Mouse (Mus musculus) spleen, postnatal 4 days (tissue): ENCODE measurements around the gene Acvrl1.

Experiments
- DNase-seq, 2 experiments: peaks; one replicate each; pipeline ENCODE4 v3.0.0; 2022; ENCODE audit warnings: low spot score in 2 of 2

The Acvrl1 gene

DNA sequence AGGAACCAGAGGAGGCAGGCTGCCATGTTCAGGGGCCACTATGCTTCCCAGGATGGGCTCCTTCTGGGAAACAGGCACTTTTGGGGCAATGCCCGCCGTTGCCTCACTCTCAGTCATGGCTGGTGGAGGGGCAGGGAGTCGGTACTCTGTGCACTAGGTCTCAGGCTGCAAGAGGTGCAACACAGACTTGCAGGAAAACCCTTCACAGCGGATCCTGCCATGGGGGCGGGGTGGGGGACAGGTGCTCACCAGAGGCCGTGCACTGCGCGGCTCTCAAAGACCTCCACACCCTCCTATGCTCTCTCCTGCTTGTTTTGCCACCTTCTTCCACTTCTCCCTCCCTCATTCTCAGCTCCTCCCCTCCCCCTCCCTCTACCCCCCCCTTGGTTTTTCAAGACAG lies 14.3 kb downstream of the Acvrl1 start:
- DNase-seq, result no peak

DNA sequence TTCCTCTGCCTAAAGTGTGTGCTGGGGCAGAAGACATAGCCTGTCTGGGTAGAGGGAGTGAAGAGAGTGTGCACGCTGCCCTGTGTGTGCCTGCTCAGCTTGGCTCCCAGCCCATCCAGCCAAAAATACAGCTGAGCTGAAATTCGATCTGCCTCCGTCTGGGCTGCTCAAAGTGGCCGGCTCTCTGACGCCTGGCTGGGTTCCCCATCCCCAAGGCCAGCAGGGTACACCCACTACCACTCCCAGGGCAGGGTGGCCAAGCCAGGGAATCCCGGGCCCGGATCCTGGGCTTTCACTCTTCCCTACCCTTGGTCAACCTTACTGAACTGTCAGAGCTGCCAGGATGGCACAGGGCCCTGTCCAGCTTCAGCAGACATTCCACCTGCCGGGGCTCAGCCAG lies 15.2 kb downstream of the Acvrl1 start:
- no peak for DNase-seq

DNA sequence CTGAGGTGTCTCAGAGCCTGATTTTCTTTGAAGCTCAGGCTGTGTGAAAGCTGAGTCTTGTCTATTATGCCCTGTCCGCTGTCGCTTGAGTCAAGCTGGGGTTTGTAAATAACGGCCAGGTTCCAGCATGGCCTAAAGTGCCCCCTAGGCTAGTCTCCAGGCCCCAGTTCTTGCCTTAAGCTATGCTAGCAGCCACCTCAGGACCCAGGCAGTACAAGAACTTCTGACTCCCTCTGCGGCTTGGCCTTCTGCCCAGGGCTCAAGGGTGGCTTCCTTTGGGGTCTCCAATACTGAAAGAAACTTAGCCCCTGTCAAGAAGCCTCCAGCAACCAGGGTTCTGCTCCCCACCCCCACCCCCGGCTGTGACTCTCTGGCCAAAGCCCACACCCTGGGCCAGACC lies 15.9 kb downstream of the Acvrl1 start:
- no peak for DNase-seq

DNA sequence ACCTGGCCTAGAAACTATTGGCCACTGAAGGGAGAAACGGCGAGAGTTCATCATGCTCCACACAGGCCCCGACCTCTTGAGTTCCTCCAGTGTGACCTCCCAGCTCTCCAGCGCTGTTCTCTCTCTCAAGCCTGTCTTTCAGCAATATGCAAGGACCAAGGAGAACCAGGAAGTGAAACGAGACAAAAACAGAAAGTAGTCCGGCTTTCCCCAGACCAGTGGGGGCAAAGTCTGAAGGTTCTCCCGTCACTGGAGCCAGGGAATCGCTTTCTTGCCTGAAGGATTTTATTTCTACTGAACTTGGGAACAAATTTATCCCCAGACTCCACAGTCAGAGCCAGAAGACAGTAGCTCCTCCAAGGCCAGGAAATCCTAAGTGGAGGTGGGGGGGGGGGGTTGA lies 16.5 kb downstream of the Acvrl1 start:
- DNase-seq, result no peak

DNA sequence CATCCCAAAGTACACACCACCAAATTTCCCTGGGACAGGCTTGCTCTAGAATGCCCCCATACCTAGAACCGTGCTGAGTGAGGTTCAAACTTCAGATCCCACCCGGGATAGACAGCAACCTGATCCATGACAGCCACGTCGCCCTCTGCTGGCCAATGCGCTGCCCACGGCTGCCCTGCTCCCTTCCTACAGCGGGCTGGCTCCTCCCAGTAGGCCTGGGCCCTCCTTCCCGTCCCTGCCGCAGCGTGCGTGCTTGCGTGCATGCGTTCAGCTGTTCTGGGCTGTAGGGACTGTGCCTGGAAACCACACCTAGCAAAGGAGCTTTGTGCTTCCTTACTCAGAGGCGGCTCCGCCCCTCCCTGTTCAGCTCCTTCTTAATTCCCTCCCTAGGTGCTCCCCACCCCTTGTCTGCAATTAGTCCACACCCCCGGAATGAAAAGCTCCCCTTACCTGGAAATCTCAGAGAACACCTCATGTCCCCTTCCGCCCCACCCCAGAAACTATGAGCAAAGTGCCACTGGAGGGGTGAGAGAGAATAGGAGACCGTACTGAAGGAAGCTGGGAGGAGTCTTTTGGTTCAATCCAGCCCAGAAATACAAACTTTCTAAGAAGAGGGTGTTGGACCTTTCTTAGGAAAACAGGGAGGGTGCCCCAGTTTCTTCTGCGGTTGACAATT lies 17.2 kb downstream of the Acvrl1 start:
- peak; percentile 85 to 92 for DNase-seq

DNA sequence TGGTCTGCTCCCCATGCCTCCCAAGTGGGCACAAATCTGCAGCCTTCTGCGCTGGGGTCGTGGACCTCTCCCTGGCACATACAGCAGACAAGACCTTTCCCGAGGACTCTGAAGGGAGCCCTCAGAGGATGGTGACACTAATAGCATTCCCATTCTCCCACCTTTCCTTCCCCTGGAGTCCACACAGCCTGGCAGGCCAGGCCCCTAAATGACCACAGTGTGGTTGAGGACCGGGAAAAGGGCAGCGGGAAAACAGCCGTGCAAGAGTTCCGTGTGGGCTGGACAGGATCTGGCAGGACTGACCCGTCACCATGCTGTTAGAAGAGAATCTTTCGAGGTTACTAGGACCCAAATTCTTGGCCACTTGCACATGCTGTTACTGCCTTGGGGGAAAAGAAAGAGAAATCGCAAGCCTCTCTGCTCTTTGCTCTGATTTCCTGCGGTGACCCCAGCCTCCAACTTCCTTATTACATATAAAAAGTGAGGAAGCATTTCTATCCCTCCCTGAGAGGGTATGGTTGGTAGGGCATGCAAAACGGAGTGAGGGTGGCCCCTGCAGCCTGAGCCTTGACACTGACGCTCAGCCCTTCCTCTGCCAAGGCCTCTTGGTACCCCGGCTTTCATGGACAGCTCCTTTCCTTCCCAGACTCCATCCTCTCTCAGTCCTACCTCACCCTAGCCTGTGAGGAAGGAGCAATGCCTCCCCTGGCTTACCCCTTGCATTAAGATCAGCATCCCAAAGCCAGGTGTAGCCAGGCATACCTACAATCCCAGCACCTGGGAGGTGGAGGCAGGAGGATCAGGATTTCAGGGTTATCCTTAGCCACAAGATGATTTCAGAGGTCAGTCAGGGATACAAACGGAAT lies 18.0 kb downstream of the Acvrl1 start:
- DNase-seq, result peak in 1 of 2 experiments; percentile 59

DNA sequence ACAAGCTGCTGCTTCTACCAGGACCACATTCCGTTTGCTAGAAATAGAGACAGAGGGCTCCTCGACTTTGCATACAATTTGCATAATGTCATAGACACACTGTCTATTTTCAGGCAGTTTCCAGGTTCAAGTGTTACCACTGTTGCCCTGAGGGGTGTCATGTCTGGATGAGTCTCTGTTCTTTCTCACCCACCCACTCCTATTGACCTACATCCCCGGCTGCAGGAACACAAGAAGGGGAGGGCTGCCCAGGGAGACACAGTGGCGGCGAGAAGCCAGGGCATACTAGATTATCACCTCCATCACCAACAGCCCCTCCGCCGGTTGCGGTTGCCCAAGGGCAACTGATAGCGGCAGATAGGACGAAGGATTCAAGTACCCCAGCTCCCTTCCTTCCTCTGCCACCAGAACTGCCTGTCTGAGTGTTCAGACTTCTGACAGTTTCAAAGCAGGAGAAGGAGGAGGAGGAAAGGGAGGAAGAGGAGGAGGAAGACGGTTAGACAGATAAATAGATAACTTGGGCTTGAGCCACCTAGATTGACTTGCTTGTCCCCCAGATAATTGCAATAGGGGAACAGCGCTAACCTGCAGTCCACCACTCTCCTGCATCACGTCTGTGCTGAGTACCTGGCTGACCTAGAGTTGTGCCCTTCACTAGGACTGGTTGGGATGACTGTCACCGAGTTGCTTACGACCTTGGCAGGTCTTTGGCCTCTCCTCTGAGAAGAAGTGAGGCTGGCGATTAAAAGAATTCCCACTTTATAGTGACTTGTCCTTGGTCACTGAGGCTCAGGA lies 19.0 kb downstream of the Acvrl1 start:
- peak in 1 of 2 experiments; percentile 60 for DNase-seq

DNA sequence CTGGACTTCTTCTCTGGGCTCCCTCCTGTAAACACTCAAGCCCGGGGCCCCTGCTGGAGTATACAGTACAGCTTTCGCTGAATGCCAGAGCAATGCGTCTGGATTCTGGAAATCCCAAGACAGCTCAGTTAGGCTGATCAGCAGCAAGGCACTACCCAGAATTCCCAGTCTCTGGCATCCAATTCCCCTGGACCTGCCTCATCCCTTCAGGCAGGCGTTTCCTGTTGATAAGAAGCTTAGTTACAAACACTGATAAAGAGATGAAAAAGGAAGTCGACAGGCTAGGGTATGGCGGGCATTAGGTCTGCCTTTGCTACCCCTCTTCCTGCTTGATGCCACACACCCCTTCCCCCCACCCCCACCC lies 19.6 kb downstream of the Acvrl1 start:
- DNase-seq, result peak in 1 of 2 experiments; percentile 60

DNA sequence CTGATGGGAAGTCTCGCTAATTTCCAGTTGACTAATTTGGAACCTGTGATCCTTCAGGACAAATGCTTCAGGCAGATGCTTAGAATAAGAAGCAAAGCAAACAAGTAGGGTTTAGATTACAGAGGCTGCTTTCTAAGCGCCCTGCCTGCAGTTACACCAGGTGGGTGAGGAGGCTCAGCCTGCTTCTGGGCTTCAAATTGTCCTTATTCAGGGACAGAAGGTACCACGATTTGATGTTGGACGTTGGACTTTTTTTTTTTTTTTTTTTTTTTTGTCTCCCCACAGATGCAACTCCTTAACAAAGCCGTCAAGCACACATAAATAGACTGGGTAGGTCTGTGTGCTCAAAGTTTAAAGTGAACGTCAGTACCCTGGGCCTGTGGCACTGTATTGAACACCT lies 20.3 kb downstream of the Acvrl1 start:
- DNase-seq, result no peak

DNA sequence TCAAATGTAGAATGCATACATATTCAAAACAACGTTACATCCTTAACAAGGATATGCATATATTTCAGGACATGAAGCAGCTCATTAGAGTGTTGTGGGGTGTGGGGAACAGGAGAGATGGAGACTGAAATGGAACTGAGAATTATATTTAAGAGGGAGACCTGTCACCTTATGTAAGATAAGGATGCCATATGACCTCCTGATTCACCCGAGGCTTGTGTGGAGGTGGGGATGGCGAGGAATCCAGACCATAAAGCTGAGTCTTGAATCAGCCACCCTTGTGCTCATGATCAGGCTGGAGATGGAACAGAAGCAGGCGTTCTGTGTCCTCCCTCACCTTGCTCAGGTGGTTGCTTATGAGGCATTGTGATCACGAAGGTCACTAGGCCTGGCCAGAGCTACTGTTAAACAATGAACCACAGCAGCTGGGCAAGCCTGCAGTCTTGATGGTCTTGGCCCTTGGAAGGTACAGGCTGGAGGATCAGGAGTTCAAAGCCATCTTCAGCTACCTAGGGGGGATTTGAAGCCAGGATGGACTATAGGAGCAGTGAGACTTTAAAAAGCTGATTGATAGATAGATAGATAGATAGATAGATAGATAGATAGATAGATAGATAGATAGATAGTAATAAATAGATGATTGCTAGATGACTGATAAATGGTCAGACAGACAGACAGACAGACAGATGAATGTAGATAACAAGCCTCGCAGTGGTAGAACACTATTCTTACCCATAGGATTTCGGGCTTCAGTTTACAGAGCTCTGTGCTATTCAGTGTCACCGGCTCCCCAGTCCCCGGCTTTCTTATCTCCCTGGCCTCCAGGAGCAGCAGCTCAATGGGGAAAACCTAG lies 23.3 kb downstream of the Acvrl1 start:
- no peak for DNase-seq

DNA sequence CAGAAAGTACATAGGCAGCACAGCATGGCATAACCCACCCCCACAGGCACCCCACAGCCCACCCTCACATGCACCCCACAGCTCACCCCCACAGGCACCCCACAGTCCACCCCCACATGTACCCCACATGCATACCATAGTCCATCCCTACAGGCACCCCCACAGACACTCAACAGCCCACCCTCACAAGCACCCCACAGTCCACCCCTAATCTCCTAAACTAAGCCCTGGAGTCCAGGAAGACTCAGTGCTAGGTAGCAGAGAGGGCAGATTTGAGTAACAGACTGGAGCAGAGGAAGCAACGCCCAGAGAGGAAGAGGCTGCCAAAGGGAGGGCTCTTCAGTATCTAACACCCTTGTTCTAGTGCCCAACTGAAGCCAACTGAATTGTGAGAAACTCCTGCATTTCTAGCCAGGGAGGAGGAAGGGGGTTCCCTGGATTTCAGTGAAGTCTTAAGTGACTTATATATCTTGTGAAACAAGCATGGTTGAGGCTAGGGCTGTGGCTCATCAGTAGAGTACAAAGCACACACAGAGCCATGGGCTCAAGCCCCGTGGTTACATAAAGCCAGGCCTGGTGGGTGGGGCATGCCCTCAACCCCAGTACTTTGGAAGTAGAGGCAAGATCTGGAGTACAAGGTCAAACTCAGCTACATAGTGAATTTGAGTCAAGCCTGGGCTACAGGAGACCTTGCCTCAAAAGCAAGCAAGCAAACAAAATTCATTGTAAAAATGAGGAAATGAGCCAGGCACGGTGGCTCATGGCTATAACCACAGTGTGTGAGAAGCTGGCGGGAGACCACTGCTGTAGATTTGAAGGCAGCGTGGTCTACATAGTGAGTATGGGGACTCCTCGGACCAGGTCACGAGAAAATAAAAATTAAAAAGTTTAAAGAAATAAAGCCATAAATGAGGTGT lies 26.6 kb downstream of the Acvrl1 start:
- no peak for DNase-seq

DNA sequence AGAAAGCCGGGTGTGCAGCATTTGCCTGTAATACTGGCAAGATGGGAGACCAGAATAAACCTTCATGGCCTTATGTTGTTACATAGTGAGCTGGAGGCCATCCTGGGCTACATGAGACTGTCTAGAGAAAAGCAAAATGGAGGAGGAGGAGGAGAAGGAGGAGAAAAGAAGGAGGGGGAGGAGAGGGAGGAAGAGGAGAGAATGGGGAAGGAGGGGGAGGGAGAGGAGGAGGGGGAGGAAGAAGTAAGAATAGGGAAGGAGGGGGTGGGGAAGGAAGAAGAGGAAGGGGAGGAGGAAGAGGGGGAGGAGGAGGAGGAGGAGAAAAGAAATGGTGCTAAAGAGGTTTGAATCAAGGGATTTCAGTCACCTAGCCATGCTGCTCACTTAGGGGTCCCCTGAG lies 31.8 kb downstream of the Acvrl1 start:
- no peak for DNase-seq

DNA sequence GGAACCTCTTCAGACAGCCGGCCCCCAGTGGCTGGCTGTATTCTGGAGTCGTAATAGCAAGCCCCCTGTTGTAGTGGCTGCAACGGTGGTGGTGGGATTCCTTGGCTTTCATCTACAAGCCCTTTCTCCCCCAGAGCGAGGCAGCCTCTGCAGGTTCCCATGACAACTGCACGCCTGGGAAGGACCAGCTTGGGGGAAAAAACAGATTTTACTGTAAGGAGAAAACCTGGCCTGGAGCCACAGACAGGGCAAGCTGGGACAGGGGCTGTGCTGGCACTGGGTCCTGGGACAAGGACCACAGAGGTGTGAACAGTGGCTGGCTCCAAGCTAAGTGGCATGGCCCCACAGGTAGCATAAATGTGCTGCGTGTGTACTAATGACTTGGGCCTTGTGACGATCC lies 32.3 kb downstream of the Acvrl1 start:
- no peak for DNase-seq

DNA sequence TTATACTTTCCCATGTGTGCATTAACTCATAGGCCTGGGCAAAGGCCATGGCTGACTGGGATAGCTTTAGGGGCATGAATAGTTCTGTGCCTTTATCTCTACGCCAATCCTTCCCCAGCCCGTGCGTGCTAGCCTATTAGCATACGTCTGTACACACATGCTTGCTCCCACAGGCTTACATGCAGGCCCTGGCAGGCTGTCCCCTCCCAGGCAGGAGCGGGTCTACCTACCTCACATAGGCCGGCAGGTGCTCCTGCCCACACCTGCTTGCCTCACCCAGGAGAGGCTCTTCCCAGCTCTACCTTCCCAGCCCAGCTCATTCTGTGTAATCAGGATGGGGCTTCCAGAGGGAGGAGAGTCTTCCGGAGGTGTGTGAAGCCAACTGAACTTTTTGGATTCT lies 33.2 kb downstream of the Acvrl1 start:
- no peak for DNase-seq

DNA sequence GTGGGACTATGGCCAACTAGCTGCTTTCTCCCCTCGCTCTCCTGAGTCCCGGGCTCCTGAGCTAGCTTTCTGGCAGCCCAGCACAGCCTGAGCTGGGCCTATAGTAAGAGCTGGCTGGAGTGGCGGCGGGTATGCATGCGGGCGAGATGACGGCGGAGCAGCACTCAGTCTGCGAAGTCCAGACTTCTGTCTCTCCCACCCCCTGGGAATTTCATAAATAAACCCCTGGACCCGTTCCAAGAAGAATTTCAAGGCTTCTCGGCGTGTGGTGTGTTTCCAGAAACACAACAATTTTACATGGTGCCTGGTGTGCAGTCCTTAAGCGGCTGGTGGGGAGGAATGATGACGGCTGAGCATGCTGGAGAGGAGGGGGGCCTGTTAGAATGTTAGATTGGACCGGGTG lies 34.7 kb downstream of the Acvrl1 start:
- DNase-seq, result no peak

DNA sequence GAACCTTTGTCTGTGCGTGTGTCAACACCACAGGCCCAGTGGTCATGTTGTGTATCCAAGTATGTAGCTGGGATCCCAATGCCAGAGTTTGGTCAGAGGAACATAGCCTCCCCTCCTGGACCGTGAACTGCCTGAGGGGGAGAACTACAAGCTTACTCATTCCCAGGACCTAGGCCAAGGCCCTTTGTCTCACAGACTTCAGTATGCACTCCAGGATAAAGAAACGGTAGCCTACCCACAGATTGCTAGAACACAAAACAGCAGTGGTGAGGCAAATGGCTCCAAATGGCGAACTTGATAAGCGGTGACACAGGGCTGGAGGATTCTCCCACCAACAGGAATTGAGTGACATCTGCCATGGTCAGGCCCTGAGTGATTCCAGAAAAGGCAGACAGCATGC lies 35.5 kb downstream of the Acvrl1 start:
- no peak for DNase-seq

DNA sequence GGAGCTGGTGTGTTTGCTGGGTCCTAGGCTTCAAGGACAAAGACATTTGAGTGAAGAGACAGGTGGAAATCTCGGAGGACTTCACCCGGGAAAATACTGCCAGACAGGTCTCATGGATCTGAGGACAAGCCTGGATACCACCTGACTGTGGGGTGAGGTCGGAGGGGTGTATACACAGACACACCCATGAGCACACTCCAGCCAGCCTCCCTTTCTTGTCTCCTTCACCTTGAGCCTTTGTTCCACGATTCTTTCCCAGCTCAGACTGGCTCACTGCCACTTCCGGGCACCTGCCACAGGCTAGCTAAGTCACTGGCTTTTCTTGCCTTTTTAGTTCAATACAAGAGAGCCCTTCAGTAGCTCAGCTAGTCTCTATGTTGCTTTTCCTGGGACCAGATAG lies 36.0 kb downstream of the Acvrl1 start:
- DNase-seq, result no peak

DNA sequence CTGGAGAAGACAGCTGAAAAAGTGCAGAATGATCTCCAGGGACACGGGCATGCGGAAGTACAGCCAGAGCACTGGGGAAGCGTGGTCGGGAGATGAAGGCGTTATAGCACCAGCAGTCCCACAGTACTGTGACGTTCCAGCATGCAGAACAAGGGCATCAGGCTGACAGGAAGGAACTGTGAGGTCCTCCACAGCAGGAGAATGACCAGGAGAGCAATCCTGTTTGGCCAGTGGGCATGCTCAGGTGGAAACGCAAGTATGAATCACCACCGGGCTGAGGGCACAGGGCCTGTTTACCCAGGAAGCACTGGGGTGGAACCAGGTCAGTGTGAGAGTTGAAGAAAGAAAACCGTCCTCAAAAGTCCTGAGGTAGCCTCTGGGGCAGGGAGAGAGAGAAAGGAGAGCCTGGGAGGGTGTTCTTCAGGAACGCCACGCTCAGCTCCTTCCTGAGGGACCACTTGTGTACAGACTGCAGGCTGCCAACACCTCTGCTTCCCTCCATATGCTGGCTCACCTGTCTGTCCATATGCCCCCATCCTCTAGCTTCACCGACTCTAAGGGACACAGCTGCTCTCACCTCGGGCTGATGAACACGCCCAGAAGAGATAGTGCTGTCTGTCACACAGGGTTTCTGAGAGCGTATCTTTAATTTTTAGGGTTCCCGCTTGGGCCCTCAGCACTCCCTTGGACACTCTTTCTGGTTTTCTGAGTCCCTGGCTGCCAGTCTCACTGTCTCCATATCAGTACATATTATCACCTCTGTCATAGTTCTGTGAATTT lies 37.5 kb downstream of the Acvrl1 start:
- DNase-seq, result no peak

DNA sequence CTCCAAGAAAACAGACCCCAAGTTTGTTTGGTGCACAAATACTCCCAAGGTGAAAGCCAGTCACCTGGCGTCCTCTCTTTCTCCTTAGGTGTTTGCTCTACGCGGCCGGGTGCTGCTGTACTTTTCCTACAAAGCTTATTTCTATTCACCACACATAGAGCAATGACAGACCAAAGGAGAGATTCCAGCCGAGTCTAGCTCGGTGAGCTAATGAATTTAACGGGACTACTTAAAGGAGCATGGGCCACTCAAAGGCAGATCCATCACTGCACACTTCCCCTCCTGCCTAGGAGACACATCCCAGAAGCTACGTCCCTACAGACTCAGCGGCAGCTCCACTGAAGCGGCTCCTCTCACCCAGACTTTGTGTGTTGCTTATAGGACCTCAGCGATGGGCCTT lies 39.2 kb downstream of the Acvrl1 start:
- DNase-seq, result no peak

DNA sequence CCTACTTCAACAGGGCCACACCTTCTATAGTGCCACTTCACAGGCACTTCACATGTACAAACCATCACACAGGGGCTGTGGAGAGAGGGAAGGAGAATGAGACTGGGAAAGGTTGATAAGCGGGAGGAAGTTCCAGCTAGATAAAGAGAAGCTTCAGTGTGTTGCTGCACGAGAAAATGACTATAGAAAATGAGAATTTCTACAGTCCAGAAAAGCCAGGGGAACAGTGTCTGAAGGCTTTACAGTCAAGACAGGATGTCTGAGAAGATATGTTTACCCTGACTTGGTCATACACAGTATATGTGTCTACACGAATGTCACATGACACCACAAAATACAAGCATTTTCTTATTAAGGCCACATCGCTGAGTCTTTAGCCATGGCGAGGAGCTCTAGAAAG lies 41.6 kb downstream of the Acvrl1 start:
- no peak for DNase-seq
